Mouse (Mus musculus) cerebellum, postnatal 10 days (tissue): Measurements from ENCODE around the gene Ptpn12.

Experiments used
- DNase-seq, 2 experiments: peaks; one replicate each; pipeline ENCODE4 v3.0.0; 2021; ENCODE audit warnings: mixed read lengths in 2 of 2

The Ptpn12 gene

DNA sequence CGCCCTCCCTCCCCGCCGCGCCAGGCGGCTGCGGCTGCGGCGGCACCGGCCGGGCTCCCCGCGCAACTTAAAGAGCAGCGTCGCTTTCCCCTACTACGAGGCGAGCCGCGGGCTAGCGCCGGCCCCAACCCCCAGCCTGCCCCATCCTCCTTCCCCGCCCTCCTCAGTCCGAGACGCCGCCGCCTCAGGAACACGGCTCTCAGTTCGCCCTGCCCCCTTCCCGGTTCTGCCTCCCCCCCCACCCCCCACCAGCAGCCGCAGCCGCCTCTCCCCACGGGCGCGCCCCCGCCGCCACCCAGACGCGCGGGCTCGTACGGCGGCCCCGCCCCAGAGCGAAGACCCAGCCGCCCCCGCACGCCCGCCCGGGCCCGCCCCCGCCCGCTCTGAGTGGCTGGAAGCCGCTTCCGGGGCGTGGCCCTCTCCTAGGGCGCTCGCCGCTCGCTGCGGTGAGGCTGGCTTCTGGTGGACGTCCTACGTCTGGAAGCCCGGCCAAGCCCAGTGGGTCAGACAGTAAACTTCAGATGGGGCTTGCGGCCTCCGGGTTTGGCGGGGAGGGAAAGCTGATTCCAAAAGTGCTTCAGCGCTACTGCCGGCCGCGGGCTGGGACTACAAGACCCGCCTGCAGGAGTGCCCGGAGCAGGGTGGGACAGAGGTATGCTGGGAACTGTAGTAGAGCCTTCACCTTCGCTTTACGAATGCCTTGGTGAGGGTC is at the start of gene Ptpn12:
Gene Ptpn12, minus strand, starts transcription at position 92 of the 712 bp plus-strand sequence.
- peak; percentile 97 to 99 for DNase-seq

GRCm38 (mm10) chr5:21091179-21091578 is 35.5 kb upstream of the Ptpn12 start:
- DNase-seq: no peak

- DNase-seq: no peak
Observed at GRCm38 (mm10) chr5:21057217-21057616, 1.5 kb upstream of the Ptpn12 start.

DNA sequence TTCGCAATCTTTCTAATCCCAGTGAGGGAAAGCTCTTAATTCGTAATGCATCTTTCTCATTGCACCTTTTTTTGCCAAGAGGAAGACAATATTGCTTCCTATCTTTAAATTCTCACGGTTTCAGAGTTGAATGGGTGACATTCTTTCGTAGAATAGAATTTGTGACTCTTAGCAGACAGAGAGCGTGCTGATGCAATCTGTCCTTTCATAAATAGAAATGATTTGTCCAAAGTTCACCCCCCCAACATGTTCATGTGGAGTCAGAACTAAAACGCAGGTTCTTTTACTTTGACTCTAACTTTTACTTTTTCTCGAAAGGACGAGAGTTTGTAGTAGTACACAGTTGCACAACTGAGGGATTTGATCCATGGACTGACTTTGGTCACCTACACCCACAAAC is 884 bp upstream of the Ptpn12 start:
- peak in 1 of 2 experiments; percentile 8 for DNase-seq

DNA sequence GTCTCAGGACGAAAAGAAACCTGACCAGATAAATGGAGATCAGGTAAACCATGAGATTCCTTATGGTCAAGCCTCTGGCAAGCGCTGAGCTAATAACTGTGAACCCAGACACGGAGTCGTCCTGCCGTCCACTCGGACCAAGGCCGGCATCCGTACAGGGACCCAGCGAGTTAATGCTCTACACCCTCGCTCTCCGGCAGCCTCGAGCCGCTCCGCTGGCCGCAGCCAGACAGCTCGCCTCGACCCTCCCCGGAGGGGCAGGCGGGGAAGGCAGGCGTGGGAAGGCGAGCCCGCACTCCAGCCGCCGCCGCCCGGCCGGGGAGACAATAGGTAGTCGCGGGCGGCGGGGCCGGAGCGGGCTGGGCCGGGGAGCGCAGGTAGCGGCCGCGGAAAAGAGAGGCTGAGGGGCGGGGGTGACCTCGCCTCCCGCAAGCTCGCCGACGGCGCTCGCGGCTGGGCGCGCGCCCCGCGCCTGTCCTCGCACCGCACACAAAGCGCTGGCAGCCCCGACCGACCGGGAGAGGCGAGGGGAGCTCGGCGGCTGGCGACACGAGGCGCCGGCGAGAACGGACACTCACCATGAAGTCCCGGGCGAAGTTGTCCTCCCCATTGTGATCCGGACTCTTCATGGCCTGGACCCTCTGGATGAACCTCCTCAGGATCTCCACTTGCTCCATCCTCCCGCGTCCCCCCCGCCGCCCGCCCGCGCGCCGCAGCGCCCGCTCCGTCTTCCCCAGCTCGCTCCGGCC is 466 bp downstream of the Ptpn12 start:
- peak; percentile 67 to 72 for DNase-seq

GRCm38 (mm10) chr5:21054472-21055070 is 1.1 kb downstream of the Ptpn12 start:
- DNase-seq: peak; percentile 64

DNA sequence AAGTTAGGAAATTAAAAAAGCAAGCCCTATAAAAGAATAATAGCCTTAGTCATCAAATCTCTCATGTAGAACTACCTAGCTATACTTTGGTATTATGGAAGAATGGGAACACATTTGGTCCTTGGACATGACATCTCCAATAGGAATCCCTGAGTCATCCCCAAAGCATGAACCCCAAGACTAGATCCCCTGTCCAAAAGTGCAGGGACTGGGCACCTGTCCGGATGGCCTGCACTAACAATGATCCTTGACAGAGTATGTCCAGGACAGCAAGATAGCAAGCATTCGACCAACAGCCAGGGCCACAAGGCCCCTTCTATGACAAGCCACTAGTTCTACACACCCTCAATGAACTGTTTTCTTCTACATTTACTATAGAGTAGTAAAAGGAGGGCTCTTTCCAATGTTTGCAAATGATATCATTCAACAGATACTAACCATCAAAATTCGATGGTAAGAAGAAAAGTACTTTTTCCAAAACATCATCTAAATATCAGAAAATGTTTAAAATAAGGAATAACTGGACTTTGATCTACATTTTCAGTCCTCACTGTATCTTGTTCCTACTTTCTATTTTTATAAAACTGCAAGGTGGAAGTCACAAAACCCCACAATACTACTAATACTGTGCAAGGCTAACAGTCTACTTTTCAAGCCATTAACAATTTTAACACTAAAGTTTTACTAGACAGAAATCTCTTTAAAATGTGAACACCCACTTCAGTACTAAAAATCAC is 2.0 kb downstream of the Ptpn12 start:
- DNase-seq: peak; percentile 9 to 16

DNA sequence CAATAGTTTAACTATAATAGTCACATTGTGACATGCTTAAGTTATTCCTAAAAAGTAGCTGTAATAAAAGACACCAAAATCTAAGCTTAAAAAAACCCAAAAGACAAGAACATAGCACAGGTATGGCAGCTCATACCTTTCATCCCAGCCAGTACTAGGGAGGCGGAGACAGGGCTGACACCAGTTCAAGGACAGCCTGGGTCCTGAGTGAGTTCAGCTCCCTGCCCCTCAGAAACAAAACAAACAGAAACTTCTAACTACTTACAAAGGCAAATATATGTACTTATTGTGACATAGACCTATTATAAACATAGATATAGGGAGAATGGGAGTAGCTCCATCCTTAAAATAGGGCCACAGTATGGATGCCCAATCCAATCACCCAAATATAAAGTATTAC is 3.2 kb downstream of the Ptpn12 start:
- no peak for DNase-seq

DNA sequence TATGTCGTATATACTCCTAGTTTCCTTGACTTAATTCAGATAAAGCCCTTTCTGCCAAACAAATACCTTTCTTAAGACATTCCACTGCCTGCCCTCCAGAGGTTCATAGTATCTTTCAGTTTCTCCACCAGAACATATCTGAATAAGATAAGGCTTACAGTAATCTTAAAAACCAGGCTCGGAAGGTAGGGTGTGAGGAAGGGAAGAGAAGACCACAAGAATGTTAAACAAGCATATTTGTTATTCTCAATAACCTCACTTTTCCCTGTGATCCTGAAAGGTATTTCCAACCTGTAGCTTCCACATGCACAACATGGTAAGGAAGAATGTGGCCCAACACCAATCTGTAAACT is 5.0 kb downstream of the Ptpn12 start:
- no peak for DNase-seq

DNA sequence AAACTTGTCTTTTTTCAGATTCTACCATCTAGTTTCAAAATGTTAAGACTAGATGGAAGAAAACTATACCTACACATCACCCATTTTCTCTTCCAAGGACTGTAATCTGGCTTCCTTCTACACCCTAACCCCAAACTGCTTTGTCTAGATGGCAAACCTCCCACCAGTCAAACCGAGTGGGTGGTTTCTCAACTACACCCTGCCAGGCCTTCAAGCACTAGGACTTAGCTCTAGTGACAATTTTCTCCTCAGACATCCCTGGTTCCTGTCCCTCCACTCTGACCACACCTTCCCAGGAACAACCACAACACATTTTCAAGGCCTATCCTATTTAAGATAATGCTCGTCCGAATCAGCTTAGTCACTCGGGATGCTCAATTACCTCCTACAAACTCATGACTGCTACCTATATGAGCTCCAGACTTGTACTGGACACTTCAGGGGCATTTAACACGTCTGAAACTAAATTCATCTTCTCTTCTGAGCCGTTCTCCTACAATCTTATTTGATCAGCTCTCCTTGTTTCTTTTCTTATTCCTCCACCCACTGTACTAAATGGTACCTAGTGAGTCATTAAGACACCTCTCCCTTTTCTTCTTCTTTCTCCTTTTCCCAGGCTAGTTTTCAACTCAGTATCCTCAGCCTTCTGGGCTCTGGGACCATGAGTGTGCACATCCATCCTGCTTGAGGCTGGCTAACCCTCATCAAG is 5.5 kb downstream of the Ptpn12 start:
- no peak for DNase-seq

DNA sequence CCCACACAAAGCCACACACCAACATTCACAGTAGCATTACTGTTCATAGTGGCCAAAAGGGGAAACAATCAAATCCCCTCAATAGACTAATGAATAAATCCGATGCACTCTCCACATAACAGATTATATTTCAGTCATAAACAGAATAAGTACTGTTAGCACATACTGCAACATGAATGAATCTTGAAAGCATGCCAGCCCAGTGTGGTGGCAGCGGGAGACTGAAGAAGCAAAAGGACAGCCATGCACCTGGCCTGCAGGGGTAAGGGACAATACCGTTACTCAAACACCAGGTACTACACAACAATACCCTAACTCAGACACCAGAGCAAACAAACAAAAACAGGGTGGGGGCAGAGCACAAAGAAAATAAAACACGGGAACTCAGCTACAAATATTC is 6.7 kb downstream of the Ptpn12 start:
- peak; percentile 40 to 53 for DNase-seq

DNA sequence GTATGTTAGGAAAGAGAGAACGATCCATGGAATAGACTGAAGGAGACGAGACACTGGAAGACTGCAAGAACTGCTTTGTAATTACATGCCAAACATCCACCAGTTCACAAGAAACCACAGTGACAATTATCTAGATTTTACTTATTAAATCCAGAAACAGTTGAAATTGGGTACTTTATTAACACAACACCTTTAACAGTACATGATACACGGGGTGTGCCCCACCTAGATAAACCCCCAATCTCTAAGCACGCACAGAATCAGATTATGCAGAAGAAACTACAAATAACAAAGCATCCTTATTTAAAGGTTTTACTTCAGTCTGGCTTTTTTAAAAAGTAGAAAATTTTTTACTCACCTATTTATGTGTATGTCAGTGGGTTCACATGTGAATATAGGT is 8.6 kb downstream of the Ptpn12 start:
- DNase-seq: no peak

- no peak for DNase-seq
Observed at GRCm38 (mm10) chr5:21046150-21047048, 9.3 kb downstream of the Ptpn12 start.

GRCm38 (mm10) chr5:21045462-21045861 is 10.2 kb downstream of the Ptpn12 start:
- no peak for DNase-seq

DNA sequence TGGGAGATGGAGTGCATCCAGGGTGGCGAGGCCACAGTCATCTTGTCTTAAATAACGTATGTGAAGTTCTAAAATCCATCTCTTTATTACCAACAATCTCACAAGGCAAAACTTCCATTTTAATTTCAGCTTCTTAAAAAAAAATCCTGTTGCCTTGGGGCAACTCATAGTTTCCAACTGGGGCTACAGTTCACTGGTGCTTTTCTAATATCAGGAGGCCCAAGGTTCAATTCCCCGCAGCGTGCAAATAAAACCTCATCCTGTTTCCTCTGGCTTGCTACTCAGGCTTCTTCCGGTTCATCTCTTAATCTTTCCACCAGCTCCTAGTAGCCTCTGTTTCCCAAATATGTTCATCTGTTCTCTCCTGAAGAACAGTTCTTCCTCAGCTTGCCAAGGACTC is 17.6 kb downstream of the Ptpn12 start:
- DNase-seq: no peak

GRCm38 (mm10) chr5:21035689-21036480 is 19.8 kb downstream of the Ptpn12 start:
- no peak for DNase-seq

GRCm38 (mm10) chr5:21034388-21034966 is 21.2 kb downstream of the Ptpn12 start:
- no peak for DNase-seq

- peak; percentile 32 to 48 for DNase-seq
Observed at GRCm38 (mm10) chr5:21033382-21034056, 22.2 kb downstream of the Ptpn12 start.

DNA sequence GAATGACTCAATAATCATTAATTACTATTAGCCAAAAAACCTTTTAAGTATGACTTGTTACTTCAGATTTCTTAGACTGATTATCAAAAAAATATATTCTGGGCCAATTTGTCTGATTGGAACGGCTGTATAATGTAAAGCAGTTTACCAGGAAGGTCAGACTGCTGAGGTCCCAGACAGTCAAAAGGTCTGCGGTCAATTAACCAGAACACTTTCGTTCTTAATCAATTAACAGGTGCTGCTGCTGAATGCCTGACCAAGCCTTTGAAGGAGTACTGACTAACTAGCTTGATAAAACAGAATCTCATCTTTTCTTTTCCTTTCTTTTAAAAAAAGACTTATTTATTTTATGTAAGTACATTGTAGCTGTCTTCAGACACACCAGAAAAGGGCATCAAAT is 23.1 kb downstream of the Ptpn12 start:
- no peak for DNase-seq

GRCm38 (mm10) chr5:21030226-21030625 is 25.5 kb downstream of the Ptpn12 start:
- no peak for DNase-seq
